Mouse (Mus musculus) kidney, postnatal 36 days (tissue): ENCODE measurements around the gene Slc35f6.
"Not testable (repeated sequence)": the region's sequence is repeated elsewhere in the genome, so short reads cannot be mapped to it uniquely, and the experiment has no call there.

ENCODE experiments used
- DNase-seq, 2 experiments: peaks; one replicate each; pipeline ENCODE4 v3.0.0; 2021 to 2022; ENCODE audit warnings: mixed read lengths in 2 of 2

The Slc35f6 gene

GRCm38 (mm10) chr5:30660278-30660677 lies 12.5 kb downstream of the Slc35f6 start:
- DNase-seq = no peak

GRCm38 (mm10) chr5:30660813-30661212 lies 13.1 kb downstream of the Slc35f6 start:
- no peak for DNase-seq

GRCm38 (mm10) chr5:30665360-30665759 lies 17.6 kb downstream of the Slc35f6 start:
- DNase-seq = no peak

- peak in 1 of 2 experiments; percentile 10 for DNase-seq
Measured at GRCm38 (mm10) chr5:30665968-30666367, 18.2 kb downstream of the Slc35f6 start.

- DNase-seq = peak; percentile 92 to 99
Measured at GRCm38 (mm10) chr5:30666391-30667195, 18.9 kb downstream of the Slc35f6 start, which contains the start of gene Cenpa. Gene Cenpa, plus strand, starts transcription at chr5:30666777.

- no peak for DNase-seq
Measured at GRCm38 (mm10) chr5:30667215-30667614, 19.5 kb downstream of the Slc35f6 start.

GRCm38 (mm10) chr5:30667686-30668085 lies 20.0 kb downstream of the Slc35f6 start:
- DNase-seq = no peak

- DNase-seq = no peak
Measured at GRCm38 (mm10) chr5:30668637-30669495, 21.1 kb downstream of the Slc35f6 start.

- no peak for DNase-seq
Measured at GRCm38 (mm10) chr5:30669496-30669830, 21.7 kb downstream of the Slc35f6 start.

GRCm38 (mm10) chr5:30670091-30670490 lies 22.4 kb downstream of the Slc35f6 start:
- DNase-seq = no peak

GRCm38 (mm10) chr5:30674001-30674400 lies 26.3 kb downstream of the Slc35f6 start:
- DNase-seq = no peak

- no peak for DNase-seq
Measured at GRCm38 (mm10) chr5:30676800-30677199, 29.1 kb downstream of the Slc35f6 start.

- DNase-seq = not testable (repeated sequence)
Measured at GRCm38 (mm10) chr5:30678069-30678468, 30.3 kb downstream of the Slc35f6 start.

GRCm38 (mm10) chr5:30678722-30679296 lies 31.1 kb downstream of the Slc35f6 start:
- DNase-seq = no peak

GRCm38 (mm10) chr5:30679593-30679992 lies 31.9 kb downstream of the Slc35f6 start:
- no peak for DNase-seq

GRCm38 (mm10) chr5:30681970-30682369 lies 34.2 kb downstream of the Slc35f6 start:
- DNase-seq = no peak

- peak in 1 of 2 experiments; percentile 33 for DNase-seq
Measured at GRCm38 (mm10) chr5:30682967-30683600, 35.4 kb downstream of the Slc35f6 start.

- peak in 1 of 2 experiments; percentile 13 for DNase-seq
Measured at GRCm38 (mm10) chr5:30683993-30684392, 36.3 kb downstream of the Slc35f6 start.

- peak in 1 of 2 experiments; percentile 56 for DNase-seq
Measured at GRCm38 (mm10) chr5:30686781-30687180, 39.0 kb downstream of the Slc35f6 start.

GRCm38 (mm10) chr5:30700361-30701000 lies 52.7 kb downstream of the Slc35f6 start:
- no peak for DNase-seq

GRCm38 (mm10) chr5:30701373-30701772 lies 53.6 kb downstream of the Slc35f6 start:
- not testable (repeated sequence) for DNase-seq

GRCm38 (mm10) chr5:30701866-30702265 lies 54.1 kb downstream of the Slc35f6 start:
- no peak for DNase-seq
